Mouse (Mus musculus) lung, postnatal 36 days (tissue): ENCODE measurements around the gene Srf.

Experiments
- DNase-seq: peaks from one replicate; pipeline ENCODE4 v3.0.0; 2022; ENCODE audit warnings: mixed read lengths

The Srf gene

DNA sequence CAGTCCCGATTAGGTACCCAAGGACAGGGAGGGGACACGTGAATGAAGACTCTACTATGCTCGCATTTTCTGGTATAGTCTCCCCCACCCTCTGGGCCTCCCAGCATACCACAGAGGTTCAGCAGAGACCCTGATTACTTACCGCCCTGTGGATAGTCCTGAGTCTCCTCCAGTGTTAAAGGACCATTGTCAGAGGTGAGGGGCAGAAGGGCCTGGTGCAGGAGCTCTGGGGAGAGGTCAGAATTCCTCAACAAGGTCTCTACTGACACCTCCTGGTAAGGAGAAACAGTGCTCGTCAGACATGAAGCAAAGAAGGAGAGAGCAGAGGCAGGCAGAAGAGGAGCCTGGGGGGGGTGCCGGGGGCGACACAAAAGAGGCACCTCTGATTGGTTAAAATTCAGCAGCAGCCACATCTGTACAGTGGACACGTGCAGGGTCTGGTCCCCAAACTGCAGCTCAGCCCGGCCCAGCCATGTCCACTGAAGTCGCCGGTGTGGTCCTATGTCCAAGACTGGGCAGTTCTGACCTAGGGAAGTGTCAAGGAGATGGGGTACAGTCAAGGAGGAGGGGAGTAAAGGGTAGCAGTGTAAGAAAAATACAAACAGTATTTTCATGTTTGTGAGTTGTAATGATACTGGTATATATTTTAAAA, 44.8 kb downstream of the Srf start:
- peak; percentile 7 for DNase-seq

DNA sequence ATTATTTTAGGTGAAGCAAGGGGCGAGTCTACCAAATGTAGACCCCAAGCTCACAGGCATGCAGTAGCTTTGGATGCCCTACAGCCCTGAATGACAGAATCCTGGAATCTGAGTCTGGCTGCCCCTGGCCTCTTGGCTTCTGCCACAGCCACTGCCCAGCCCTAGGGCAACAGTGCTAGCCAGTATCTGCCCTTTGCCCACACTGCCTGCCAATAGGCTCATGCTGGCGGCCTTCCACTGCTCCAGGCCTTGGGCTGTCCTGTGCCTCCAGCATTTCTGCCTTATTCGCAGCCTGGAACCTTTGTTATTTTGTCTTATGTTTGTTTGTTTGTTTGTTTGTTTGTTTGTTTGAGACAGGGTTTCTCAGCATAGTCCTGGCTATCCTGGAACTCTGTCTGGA, 50.4 kb downstream of the Srf start:
- no peak for DNase-seq

DNA sequence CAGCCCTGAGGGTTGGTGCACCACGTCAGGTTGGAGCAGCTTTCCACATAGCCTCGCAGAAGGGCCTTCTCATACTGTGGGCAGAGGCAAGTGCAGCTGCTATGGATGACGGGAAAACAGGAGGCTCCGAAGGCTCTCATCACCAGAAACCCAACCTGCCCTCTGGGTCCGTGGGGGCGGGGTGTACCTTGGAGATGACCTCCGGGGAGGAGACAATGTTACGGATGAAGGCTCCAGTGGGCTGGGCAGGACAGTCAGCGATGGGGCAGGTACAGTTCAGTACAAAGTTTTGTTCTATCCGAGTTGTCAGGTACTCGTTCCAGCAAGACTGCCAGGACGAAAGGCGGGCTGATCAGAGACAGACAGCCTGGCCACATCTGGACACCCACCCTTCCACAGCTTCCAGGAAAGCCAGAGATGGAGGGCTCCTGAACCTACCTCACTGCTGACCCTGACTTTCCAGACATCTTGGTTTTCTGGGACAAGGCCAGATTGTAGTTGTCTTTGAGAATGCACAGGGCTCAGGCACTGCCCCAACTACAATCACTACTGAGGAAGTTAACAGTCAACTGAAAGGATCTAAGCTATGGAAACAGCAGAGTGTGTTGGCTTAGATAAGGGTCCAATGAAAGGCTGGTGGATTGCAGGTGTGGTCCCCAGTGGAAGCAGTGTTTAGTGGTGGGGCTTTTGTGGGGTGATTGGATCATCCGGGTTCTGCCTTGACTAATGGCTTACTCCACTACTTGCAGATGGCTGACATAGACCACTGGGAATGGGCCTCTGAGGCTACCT, 51.9 kb downstream of the Srf start:
- DNase-seq = no peak

DNA sequence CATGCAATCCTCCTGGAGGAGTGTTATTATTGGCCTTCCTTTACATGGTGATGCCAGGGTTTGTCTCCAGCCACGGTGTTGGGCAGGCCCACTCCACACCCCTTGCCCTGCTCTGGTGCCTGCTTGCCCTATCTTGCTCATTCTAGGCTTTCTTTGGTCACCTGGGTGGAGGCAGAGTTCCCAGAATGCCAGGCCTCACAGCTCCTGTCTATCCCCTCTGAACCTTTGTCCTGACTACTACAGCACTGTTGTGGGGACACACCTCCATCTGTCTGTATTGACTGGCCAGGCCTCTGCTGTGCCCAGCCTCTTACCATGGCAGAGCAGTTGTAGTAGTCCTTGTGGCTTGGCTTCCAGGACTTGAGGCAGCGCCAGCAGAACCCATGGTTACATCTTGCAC, 53.2 kb downstream of the Srf start:
- no peak for DNase-seq
